Mouse (Mus musculus) lung, postnatal 0 days (tissue): ENCODE measurements at regions not wholly inside any gene's neighbourhood (a gene's known extent, or its start where the extent isn't known, plus 50 kb on each side); places are given as distances from the start of the nearest gene placed in this dataset.

Experiments used
- CTCF ChIP-seq: IDR thresholded peaks from 2 replicates; pipeline ENCODE4 v1.5.1; 2016; ENCODE audit warnings: antibody characterized with exemption, mild to moderate bottlenecking
- EP300 ChIP-seq: IDR thresholded peaks from 2 replicates; pipeline ENCODE4 v1.6.1; 2016; ENCODE audit warnings: antibody characterized with exemption, mild to moderate bottlenecking, control low read depth

GRCm38 (mm10) chr17:75707687-75708086, 155.9 kb upstream of the Fam98a start:
- no peak for TF ChIP-seq CTCF
- no peak for TF ChIP-seq EP300
